Mouse (Mus musculus) E14TG2a.4 (cell line): ENCODE measurements around the gene Itgb4.

Experiments
- H3K27me3 ChIP-seq: 2 replicates; pipeline ENCODE4 v1.6.1; 2014; ENCODE audit warnings: low read length, control low read depth; ENCODE audit not compliant: insufficient read depth
- H3K36me3 ChIP-seq: 2 replicates; pipeline ENCODE4 v1.6.1; 2014; ENCODE audit warnings: low read length, control low read depth; ENCODE audit not compliant: insufficient read depth
- H3K4me1 ChIP-seq: replicated peaks from 2 replicates; pipeline ENCODE4 v1.6.1; 2014; ENCODE audit warnings: low read depth, low read length, control low read depth
- H3K4me3 ChIP-seq: replicated peaks from 2 replicates; pipeline ENCODE4 v1.5.1; 2014; ENCODE audit warnings: mild to moderate bottlenecking, low read length
- H3K9me3 ChIP-seq: 2 replicates; pipeline ENCODE4 v1.6.1; 2014; ENCODE audit warnings: low read length, control low read depth
- CTCF ChIP-seq: conservative IDR thresholded peaks from 2 replicates; pipeline ENCODE4 v1.5.1; 2014; ENCODE audit warnings: low read length
- NANOG ChIP-seq: IDR thresholded peaks from 2 replicates; pipeline ENCODE4 v1.6.1; 2014; ENCODE audit warnings: borderline replicate concordance, low read length, mixed read lengths
- POU5F1 ChIP-seq: IDR thresholded peaks from 2 replicates; pipeline ENCODE4 v1.6.1; 2014; ENCODE audit warnings: low read length, borderline replicate concordance

The Itgb4 gene

DNA sequence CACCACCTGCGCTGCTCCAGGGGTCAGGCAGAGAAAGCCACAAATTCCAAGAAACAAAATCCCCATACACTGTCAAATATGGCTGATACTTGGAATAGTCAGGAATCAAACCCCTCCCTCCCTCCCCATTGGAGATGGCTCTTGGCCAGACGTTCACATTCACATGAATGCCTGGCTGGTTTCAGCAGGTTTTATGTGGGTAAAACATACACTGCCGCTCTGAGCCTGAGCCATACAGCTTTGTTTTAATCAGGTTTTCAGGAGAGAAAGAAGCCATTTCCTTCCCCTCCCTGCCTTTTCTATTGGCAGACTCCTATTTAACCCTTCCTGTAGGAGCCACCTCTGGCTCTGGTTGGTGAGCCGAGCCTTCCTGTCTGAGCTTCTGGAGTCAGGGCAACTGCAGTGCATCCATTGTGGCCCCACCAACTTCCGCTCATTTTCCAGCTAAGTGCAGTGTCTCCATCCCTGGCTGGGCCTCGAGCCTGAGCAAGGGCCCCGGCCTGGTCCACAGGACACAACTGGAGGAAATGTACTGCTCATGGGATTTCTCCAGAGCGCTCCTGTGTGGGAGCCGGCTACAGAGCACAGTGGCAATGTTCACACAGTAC, 28.2 kb upstream of the Itgb4 start:
- Histone ChIP-seq H3K36me3 (peaks cover 97% of the 10 kb centered on the region), H3K4me1 (peaks cover 76% of the 10 kb centered on the region), H3K27me3 (no peaks in the 10 kb centered on the region), H3K4me3 (peak overlapping the region; percentile 53; the same call in 1 of the 2 replicates), H3K9me3 (no peaks in the 10 kb centered on the region)
- TF ChIP-seq NANOG (no peak), CTCF (no peak), POU5F1 (no peak)

DNA sequence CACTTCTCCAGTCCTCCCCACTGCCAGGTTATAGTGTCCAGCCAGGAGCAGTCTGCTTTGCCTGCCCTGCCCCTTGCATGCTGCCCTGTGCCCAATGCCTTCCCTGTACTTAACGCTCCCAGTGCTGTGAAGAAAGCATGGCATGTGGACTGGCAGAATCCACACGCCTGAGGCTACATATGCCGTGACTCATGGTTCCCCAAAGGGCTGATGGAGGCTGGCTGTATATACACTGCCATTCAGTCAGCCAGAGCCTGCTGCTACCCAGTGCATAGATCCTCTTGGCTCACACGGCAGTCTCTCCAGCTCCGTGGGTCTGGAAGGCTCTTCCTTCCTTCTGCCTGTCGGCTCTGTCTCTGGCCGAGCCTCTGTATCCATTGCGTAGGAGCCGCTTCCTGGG, 26.2 kb upstream of the Itgb4 start:
- H3K27me3 ChIP-seq, result no peaks in the 10 kb centered on the region
- H3K4me1 ChIP-seq, result peaks cover 87% of the 10 kb centered on the region
- peaks cover 97% of the 10 kb centered on the region for H3K36me3 ChIP-seq
- H3K4me3 ChIP-seq, result no peak overlapping the region
- no peak for TF ChIP-seq POU5F1
- no peak for TF ChIP-seq CTCF
- TF ChIP-seq NANOG, result no peak
- H3K9me3 ChIP-seq, result no peaks in the 10 kb centered on the region

DNA sequence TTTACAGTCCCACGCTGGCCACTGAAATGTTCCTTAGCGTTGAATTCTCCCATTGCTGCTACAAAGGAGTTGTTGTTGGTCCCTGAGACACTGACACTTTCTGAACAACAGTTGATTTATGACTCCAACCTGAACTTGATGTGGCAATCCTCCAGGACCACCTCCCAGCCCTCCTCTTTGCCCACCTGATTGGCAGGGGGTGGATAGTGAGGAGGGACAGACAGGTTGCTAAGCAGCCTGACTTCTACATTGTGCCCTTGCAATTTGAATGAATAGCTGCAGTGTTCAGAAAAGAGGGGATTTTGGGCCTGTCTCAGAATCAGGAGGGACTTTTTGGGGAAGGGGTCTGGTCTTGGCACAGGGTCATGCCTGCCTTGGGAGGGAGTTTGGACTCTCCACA, 23.8 kb upstream of the Itgb4 start:
- TF ChIP-seq POU5F1 (no peak), CTCF (no peak), NANOG (no peak)
- peaks cover 81% of the 10 kb centered on the region for H3K4me1 ChIP-seq
- H3K9me3 ChIP-seq, result no peaks in the 10 kb centered on the region
- H3K36me3 ChIP-seq, result peaks cover 99% of the 10 kb centered on the region
- H3K4me3 ChIP-seq, result no peak overlapping the region
- no peaks in the 10 kb centered on the region for H3K27me3 ChIP-seq

DNA sequence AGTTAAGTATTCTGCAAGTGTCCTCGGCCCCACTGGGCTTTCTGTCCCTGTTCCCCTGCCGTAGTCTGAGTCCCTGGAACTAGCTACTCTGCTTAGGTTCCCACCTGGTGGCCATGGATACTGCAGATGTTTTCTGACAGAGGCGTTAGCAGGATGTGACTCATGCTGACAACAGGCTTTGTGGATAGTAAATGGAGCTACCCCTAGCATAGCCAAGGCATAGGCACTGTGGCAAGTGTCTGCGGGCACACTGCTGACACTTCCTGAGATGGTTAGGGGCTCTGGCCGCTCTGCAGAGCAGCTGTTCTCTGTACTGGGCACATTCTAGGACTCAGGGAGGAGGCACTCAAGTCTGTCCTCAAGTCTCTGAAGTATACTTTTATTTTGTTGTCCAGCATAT, 19.8 kb upstream of the Itgb4 start:
- Histone ChIP-seq H3K36me3 (peaks cover 89% of the 10 kb centered on the region), H3K9me3 (no peaks in the 10 kb centered on the region), H3K27me3 (no peaks in the 10 kb centered on the region), H3K4me3 (no peak overlapping the region), H3K4me1 (peaks cover 74% of the 10 kb centered on the region)
- TF ChIP-seq NANOG (no peak), POU5F1 (no peak), CTCF (no peak)

DNA sequence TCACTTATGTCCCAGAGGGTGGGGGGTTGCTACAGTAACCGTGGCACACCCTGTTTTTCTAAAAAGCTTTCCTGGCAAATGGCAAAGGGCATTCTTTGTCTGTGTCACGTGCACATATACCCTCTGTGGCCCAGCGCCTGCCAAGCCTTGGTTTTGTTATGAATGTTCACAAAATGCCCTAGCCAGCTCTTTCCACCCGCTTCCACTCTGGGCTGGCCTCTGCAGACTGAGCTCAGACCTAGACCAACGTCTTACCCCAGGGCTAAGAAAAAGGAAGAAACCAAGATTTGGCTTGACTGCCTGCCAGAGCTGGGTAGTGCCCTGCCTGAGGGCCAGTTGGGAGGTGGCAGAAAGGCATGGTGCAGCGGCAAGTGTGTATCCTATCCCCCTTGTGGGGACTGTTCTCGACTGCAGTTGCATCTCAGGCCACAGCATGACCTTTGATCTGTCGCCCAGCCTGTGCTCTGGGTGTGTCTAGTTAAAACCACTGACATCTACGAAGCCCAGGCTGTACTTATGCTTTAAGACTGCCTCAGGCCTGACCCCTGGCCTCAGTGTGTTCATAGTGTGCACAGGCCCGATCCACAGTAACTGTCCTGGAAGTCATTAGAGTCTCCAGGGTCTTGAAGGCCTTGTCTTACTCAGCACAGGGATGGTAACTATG, 19.2 kb upstream of the Itgb4 start:
- no peak for TF ChIP-seq CTCF
- TF ChIP-seq NANOG, result no peak
- TF ChIP-seq POU5F1, result no peak
- Histone ChIP-seq H3K4me1 (peaks cover 74% of the 10 kb centered on the region), H3K36me3 (peaks cover 89% of the 10 kb centered on the region), H3K27me3 (no peaks in the 10 kb centered on the region), H3K9me3 (no peaks in the 10 kb centered on the region), H3K4me3 (no peak overlapping the region)

DNA sequence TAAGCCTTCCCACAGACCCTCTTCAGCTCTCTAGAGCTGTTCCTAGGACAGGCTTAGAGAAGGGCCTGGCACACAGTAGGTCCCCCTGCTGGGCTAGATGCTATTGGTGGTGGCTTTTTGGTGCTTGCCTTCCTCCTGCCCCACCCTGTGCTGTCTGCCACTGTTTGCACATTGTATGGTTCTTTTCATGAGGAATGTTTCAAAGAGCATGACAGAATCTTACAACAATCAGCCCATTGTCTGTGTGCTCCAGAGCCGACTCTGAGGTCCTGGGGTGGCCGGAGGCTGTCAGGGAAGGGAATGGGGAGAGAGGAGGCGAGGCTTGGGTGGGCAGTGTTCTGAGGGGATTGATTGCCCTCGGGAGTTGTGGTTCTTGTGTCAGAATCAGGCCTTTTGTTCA, 18.1 kb upstream of the Itgb4 start:
- TF ChIP-seq CTCF, result no peak
- no peak for TF ChIP-seq NANOG
- TF ChIP-seq POU5F1, result no peak
- Histone ChIP-seq H3K4me3 (peak overlapping the region; percentile 17; the same call in 1 of the 2 replicates), H3K4me1 (peaks cover 76% of the 10 kb centered on the region), H3K27me3 (no peaks in the 10 kb centered on the region), H3K9me3 (no peaks in the 10 kb centered on the region), H3K36me3 (peaks cover 89% of the 10 kb centered on the region)

DNA sequence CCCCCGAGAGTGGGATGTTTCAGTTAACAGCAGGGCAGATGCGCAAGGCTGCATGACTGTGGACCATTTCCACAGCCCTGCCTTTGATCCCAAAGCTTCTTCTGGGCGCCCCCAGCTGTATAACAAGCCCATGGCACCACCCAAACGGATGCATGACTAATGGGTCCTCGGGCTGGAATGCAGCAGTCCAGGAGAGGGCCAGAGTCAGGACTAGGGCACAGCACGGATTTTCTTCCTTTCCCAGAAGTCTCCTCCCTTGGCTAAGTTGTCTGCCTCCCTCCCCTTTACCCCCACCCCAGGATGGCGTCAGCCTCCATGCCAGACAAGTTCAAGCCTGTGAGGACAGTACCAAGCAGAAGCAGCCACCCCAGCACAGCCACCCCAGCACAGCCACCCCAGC, 16.5 kb upstream of the Itgb4 start:
- no peaks in the 10 kb centered on the region for H3K27me3 ChIP-seq
- no peak overlapping the region for H3K4me3 ChIP-seq
- peaks cover 88% of the 10 kb centered on the region for H3K36me3 ChIP-seq
- no peaks in the 10 kb centered on the region for H3K9me3 ChIP-seq
- peaks cover 71% of the 10 kb centered on the region for H3K4me1 ChIP-seq
- TF ChIP-seq CTCF, result no peak
- TF ChIP-seq NANOG, result no peak
- no peak for TF ChIP-seq POU5F1

DNA sequence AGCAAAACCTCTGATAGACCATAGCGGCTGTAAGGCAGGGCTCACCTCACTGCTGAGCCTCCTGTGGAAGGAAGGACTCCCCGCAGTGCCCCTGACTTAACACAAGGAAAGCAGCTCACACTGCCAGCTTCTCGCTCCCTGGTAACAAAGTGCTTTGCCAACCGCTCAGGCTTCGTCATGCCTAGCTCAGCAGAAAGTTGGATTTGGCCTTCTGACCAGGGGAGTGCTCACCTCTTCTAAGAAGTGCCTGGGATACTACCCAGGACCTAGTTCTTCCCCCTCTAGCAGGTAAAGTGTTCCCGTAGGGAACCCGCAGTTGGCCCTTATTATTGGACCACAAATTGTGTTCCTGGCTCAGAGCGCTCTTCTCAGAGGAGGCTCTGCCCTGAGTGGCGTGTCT, 15.5 kb upstream of the Itgb4 start:
- Histone ChIP-seq H3K9me3 (no peaks in the 10 kb centered on the region), H3K4me3 (no peak overlapping the region), H3K27me3 (peaks cover under 1% of the 10 kb centered on the region), H3K36me3 (peaks cover 88% of the 10 kb centered on the region), H3K4me1 (peaks cover 80% of the 10 kb centered on the region)
- no peak for TF ChIP-seq POU5F1
- TF ChIP-seq NANOG, result no peak
- TF ChIP-seq CTCF, result no peak
